Mouse (Mus musculus) lung, adult 2 months (tissue): Measurements from ENCODE around the gene Thop1.

Experiments used
- CTCF ChIP-seq: fragments of 200-500 bp; IDR thresholded peaks from 2 replicates; pipeline ENCODE4 v1.5.1; 2011; ENCODE audit warnings: mild to moderate bottlenecking, low read length, control low read depth; ENCODE audit not compliant: insufficient read depth
- POLR2A ChIP-seq: fragments of 200-500 bp; IDR thresholded peaks from 2 replicates; pipeline ENCODE4 v1.6.1; 2011; ENCODE audit warnings: low read depth, mild to moderate bottlenecking, control low read depth, low read length, borderline replicate concordance; ENCODE audit errors: extremely low read depth

GRCm38 (mm10) chr10:81105565-81106112 is 35.8 kb downstream of the Thop1 start, which contains the start of gene Map2k2:
- TF ChIP-seq CTCF: no peak
- peak; percentile 100 for TF ChIP-seq POLR2A
